Mouse (Mus musculus): ENCODE results near the gene Cdh18.
"Not testable (repeated sequence)": the region's sequence is repeated elsewhere in the genome, so short reads cannot be mapped to it uniquely, and the experiment has no call there.

Cdh18 gene

DNA sequence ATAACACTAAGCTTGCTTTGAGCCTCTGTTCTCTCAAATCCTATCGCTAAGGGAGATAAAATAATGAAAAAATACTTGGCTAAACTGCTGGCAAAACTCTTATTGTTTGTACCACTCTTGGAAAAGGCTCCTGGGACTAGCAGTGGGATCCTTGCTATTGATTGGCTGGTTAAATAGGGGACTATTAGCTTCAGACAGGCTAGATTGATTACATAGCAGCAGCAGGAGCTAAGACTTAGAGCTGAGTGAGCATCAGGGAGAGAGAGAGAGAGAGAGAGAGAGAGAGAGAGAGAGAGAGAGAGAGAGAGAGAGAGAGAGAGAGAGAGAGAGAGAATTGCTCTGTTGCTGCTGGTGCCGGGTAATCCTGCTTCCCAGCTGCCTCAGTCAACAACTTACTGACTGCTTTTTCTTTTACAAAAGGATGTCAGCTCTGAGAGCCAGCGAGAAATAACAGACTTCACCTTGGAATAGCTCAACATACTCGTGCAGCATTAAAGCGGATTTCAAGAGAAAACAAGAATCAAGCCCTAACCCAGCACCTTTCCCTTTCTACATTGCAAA is at the start of gene Cdh18:
Gene Cdh18 (plus strand): TSS at position 312 of the 561 bp plus-strand sequence.
- DNase-seq (ENCODE audit: low read depth, low spot score) = no peak

DNA sequence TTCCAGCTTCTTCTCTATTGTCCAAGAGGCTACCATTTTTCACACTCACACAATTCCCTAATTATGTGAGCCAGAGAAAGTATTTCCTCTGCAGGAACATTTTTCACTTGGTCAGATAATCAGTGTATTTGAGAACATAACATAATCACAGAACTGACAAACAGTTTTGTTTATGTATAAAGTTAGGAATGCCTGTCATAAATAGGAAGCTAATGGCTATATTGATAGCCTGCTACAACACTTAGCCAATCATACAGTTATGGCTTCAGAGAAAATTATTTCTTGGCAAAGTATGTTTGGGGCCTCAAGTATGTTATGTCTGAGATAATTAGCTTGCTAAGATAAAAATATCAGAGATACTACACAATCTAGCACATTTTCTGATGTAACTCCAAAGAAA is 37.6 kb upstream of the Cdh18 start:
- DNase-seq (ENCODE audit: low read depth, low spot score) = no peak

DNA sequence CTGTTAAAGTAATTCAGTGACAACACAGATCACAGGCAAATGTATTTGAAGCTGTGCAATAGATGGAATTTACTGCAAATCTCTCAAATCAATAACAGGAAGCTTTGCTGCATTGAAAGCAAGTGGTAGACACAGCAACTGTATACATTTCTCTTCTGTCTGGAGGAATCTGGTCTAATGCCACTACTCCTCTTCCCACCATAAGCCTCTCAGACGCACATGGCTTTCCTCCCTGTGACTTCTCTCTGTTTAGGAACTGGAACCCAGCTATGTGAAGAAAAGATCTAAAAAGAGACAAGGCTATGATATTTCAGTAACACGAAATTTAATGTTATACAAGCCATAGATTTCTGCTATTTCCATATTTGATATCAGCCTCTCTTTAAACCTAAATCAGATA is 13.0 kb upstream of the Cdh18 start:
- DNase-seq (ENCODE audit: low read depth, low spot score) = no peak

DNA sequence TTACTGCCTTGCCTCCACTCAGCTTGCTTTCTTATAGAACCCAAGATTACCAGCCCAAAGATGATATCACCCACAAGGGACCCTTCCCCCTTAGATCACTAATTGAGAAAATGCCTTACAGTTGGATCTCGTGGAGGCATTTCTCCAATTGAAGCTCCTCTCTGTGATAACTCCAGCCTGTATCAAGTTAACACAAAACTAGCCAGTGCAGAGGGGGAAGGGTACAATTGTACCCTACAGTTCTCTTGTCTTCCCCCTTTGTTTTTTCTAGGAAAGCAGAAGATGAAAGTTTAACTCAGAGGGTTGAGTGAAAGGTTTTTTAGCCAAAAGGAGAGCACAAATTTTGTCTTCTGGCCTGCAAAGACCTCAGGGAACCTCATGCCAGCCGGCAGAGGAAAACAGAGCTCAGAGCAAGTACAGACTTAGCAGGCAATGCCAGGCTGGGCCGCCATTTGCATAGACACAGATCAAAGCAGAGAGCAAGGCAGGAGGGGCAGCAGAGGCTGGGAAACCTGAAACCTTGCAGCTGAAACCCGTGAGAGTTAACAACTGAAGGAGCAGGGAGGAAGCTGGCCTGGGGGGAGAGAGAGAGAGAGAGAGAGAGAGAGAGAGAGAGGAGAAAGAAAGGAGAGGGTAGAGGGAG is 29.3 kb downstream of the Cdh18 start:
- no peak for DNase-seq (ENCODE audit: low read depth, low spot score)

DNA sequence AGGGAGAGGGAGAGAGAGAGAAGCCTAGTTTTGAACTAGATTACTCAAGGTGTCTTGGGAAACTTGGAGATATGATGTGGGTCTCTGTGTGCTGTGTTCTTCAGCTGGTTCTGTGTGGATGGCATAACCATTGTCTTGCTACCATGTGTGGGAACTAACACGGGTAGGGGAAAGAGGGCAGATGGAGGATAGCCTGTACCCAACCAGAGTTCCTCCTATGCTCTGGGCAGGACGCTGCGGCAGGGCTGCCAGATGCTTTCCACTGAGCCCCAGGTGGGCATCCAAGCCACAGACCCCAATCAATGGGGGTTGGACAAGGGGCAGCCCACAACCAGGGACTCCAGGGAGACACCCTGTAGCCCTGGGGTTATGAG is 29.8 kb downstream of the Cdh18 start:
- no peak for DNase-seq (ENCODE audit: low read depth, low spot score)

DNA sequence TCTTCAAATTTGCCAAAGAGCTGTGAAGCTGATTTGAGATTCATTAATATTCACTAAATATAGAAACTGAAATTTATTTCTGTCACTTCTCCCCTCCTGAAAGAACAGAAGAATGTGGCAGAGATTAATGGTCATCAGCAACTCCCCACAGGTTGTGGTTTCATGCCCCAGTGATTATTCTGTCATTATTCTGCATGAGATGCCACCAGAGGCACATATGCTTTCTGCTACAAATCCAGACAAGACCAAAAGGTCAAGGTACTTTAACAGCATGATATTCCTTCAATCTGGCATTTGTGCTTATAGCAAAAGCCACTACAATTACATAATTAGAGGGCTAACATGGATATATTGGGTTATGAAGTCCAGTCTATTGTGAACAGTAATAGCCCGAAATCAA is 35.8 kb downstream of the Cdh18 start:
- no peak for DNase-seq (ENCODE audit: low read depth, low spot score)

DNA sequence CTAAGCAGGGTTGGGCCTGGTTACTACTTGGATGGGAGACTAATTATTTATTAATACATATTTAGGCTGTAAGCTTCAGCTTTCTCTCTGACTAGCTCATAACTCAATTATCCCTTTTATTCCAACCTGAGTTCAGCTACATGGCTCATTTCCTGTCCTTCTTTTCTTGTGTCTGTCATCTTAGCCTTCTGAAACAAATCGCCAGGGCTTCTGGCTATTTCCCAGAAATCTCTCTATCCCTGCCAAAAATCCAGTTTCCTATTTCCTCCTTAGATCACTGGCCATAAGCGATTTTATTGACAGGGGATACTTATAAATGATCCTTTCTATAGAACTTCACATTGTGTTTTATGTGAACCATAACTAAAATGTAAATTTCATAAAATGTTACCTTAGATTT is 167.6 kb downstream of the Cdh18 start:
- DNase-seq (ENCODE audit: low read depth, low spot score) = no peak

DNA sequence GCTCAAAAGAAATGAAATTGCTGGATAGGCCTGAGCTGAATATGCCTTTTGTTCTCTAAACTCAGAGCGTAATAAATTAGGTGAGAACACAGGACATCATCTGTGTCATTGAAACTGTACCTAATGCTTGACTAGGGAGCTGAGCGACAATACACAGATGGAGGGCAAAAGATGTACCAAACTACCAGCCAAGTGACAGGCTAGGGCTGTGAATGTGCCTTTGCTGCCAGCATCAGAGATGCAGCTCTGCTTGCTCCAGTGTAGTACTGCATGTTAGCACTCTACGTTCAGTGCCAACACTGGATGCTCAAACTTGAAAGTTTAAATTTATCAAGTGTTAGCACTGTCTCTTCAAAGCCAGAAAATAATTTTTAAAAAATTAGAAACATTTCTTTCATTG is 168.9 kb downstream of the Cdh18 start:
- no peak for DNase-seq (ENCODE audit: low read depth, low spot score)

DNA sequence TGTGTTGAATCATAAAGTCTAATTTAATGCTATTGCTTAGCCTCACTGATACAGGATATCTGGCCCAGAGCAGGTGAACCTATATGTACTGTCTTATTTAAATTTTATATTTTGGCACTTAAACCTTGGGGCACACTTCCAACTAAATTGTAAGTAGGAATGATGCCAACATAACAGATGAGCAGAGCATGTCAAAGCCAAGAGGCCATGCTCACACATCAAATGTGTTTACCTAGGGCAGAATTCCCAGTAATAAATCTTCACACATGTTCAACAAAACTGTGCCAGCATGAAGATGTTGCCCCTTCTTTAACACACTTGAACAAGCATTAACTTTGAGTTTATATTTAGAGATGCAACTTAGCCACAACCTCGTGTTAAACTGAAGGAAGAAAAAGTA is 177.8 kb downstream of the Cdh18 start:
- DNase-seq (ENCODE audit: low read depth, low spot score) = no peak

DNA sequence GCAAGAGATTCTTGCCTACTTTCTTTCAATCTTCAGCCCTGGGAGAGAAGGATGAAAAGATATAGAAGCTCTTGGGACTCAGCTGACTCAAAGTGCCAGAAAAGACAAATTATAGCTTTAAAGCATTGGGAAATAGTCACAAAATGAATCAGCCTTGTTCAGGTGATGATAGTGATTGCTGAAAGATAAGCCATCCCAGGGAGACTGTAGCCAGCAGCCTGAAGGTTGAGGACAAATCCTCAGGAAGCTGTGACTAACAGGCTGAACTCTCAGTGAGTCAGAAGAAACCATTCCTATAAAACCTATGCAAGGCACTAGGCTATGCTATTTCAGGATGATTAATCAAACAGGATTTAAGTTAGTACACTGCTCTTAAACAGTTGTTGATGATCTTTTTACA is 184.2 kb downstream of the Cdh18 start:
- no peak for DNase-seq (ENCODE audit: low read depth, low spot score)

DNA sequence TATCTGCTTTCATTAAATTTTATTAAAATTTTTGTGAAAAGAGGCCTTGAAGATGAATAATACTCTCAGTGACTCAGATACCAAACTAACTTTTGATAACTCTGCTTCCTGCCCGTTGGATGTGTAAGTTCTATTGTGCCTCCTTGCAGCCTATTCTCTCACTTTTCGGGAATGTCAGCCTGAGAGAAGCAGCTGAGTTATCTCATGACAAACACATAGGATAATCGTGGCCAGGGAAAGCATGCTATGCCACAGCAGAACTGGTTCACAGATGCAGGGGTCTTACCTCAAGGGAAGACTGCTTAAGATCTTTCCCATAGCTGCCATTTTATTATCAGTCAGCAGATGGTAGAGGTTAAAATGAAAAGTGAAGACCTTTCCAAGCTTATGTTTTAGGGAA is 187.3 kb downstream of the Cdh18 start:
- no peak for DNase-seq (ENCODE audit: low read depth, low spot score)

DNA sequence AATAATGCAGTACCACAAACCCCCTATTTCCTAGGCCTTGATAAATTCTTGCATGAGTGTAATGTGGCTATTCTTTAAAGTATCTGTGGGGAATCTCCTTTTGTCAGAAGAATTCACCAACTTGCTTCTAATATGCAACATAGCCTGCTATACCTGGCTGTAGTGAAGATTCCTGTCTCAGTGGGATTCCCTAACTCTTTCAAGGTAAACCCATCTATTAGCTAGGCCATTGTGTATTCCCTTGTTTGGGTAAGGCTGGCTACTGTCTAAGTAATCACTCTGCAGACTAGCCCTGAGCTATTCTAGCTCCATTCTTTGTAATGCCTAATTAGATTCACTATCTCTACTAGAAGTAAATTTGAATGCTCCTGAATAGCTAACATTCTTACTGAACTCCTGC is 212.4 kb downstream of the Cdh18 start:
- DNase-seq (ENCODE audit: low read depth, low spot score) = not testable (repeated sequence)

DNA sequence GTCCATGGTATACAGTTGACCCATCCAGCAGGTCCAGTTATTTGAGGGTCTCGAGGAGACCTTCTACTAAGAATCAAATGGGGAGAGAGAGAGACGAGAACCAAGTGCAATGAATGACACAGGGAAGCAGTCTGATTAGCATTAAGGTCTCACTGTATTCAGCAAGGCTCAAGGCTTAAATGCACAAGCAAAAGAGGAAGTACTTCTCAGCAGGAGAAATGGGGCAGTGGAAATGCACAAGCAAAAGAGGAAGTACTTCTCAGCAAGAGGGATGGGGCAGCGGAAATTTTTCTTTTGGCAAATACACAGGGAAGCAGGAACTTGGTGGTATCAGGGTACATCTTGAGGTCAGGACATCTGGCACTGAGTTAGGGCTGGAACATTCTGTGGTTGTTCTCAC is 217.8 kb downstream of the Cdh18 start:
- DNase-seq (ENCODE audit: low read depth, low spot score) = not testable (repeated sequence)

DNA sequence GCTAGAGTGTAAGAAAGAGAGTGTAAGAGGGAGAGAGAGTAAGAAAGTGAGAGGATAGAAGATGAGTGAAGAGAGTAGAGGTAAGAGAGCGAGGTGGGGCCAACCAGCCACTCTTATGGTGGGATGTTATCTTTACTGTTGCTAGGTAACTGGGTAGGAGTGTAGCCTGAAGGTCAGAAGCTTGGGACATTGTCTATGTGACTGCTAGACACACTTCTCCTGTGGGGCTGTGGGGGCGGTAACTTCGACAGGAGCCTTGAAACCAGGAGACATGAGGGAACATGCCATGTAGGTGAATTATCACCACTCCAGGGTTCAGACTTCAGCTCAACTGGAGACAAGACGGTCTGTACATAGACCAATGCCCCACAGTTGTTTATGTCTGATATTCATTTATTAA is 227.5 kb downstream of the Cdh18 start:
- no peak for DNase-seq (ENCODE audit: low read depth, low spot score)

DNA sequence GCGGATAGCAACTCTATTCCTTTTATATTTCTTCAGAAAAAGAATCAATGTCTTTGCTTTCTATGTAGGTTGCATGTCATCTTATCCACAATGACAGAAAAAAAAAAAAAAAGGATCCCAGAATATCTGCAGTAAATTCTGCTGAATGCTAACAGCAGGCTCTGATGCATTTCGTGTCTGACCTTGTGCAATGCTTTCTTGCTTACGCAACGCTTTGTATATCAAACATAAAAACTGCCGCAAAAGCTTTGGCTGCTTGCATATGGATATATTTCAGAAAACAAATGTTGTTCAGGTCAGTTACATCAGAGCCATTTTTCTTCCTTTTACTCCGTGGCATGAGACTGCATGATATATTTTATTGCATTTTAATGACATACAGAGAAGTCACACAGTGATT is 240.9 kb downstream of the Cdh18 start:
- DNase-seq (ENCODE audit: low read depth, low spot score) = no peak

DNA sequence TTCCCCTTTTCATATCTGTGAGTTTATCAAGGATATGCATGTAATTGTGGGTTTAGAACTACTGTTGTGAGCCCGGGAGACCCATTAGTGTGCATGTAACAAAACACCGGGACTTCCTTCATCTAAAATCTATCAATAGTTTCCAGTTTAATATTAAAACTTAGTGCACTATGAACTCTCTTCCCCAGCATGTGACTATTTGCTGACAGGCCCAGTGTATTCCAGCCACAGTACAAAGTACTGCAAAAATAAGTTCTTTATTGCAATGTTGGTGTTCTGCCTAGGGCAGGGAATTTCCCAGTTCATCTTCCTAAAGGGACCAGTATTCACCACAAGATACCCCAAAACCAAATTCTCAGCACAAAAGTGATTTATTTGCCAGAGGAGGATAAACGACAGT is 243.0 kb downstream of the Cdh18 start:
- DNase-seq (ENCODE audit: low read depth, low spot score) = no peak

DNA sequence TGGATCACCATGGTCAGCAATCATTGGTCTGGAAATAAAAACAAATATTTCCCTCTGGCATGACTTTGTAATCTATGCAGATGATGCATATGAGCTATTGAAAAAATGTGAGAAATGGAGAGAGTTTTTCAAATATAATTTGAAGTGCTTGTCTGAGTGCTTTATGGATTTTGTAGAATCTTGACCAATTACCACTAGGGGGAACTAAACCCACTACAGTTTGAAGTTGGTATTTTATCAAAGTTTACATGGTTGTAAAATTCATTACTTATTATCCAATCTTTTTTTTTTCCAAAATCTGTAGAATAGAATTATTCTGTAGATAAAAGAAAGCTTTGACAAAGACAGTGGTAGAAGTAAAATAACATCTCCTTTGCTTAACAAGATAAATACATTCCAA is 284.3 kb downstream of the Cdh18 start:
- DNase-seq (ENCODE audit: low read depth, low spot score) = no peak

DNA sequence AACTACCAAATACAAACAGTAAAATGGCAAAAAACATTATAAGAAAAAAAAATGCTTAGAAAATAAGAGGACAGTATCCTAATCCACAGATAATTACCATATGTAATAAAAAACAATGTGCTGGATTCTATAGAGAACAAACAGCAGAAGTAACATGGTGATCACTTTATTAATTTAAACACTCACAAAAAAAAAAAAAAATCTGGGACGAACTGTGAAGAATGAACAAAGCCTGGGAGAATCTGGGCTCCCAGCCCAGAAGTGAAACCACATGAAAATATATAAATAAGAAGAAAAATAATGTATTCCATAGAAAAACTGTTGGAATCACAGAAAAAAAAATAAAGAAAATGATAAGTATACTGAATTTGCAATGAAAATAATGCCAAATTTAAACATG is 288.4 kb downstream of the Cdh18 start:
- no peak for DNase-seq (ENCODE audit: low read depth, low spot score)

DNA sequence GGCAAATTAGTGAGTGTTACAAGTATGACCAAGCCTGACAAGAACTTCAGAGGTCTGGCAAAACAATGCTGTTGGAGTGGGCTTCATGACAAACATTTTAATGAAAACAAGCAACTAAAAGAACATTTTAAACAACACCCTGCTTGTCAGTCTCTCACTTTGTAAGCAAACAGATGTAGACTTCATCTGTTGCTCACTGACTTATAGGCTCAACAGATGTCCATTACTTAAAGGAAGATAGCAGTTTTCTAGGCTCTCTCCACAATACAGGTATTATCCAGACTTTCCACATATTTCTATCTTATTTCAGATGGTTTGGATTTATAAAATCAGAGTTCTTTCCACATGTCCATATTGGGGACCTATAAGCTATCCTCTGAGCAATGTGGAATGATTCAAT is 308.9 kb downstream of the Cdh18 start:
- no peak for DNase-seq (ENCODE audit: low read depth, low spot score)

DNA sequence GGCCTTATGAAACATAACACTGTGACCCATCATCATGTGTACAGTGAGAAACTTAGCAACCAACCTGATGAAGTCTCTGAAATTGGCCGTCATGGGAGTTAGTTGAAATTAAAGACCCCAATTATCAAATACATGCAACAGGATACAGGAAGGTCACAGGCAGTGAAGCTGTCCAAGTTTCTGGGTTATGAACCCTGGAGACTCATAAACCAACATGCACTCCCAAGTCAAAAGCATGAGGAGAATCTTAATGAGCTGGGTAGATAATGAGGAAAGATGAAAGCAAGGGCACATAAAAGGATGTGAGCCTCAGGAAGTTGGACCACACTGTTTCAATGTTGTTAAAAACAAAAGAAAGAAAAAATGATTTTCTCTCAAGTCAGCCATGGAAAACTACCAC is 321.9 kb downstream of the Cdh18 start:
- DNase-seq (ENCODE audit: low read depth, low spot score) = no peak

DNA sequence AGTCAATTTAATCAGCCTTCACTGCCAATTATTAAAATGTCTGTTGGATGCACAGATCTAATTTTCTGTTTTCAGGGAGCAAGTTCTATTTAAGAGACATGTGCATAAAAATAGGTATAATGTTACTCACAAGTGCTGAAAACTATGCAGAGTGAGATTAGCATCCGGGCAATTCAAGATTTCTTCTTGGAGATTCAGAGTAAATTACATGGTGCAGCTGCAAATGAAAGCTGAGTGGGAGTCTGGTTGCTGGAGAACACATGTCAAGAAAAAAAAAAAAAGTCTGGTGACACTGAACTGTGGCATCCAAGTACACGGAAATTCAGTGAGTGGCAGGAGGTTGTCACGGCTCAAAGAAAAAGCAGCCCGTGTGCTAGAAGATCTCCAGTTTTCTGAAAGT is 348.9 kb downstream of the Cdh18 start:
- no peak for DNase-seq (ENCODE audit: low read depth, low spot score)

DNA sequence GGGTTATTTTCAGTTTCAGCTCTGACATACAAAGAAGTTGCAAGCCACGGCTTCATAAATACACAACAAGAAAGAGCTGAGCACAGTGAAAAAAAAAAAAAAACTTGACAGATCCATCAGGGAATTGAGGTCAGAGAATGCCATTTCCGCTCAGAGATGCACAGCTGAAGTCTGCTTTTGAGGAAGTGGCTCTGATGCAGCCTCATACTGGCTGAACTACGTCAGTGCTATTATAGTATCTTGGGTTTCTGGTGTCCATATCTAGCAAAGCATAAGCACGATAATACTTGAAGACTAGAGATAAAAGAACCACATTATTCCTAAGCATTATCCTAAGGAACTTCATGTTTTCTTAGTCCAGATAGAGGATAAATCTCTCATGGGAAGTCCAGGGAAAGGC is 349.4 kb downstream of the Cdh18 start:
- DNase-seq (ENCODE audit: low read depth, low spot score) = no peak

DNA sequence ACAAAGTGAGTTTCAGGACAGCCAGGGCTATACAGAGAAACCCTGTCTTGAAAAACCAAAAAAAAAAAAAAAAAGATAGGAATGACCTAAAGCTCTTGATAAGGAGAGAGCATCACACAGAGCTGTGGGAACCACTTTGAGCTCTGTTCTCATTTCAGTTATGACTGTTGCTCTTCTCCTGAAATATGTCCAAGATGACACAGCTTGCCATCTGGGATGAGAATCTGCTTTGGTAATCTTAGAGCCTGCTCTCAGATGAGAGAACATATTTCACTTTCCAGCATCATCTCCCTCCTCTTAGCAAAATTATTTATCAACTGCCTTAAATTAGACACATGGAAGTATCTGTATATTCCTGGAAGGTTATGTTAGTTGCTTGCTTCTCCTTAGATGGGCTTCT is 365.6 kb downstream of the Cdh18 start:
- no peak for DNase-seq (ENCODE audit: low read depth, low spot score)

DNA sequence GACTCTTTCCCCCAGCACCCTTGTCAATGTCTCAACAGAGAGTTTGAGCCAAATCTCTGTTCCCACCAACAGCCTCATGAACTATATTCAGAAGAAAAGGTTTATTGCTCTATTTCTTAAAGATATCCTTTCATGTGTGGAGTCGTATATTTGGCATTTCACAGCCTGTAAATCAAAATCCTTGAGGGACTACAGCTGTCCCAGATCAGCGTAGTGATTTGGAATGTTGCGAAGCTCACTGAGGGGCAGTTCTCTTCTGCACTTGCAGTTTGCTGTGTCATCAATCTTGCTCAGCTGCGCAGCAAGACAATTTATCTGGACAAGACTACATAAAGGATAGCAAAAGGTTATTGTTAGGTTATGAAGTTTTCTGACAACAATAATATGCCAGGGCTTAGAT is 385.5 kb downstream of the Cdh18 start:
- DNase-seq (ENCODE audit: low read depth, low spot score) = no peak
